Mouse (Mus musculus) liver, embryonic 13.5 days (tissue): Measurements from ENCODE around the gene Pold2. TPM values are rescaled to one million over a fixed set of nuclear protein-coding genes. Genes with fewer than 3 reads are reported as not detected.
A peak's percentile ranks its signal among the peaks of the same experiment; 100 is the strongest.

Experiments used
- ATAC-seq: fragments of 200-750 bp; cut with Nextera tagmentation; 2 replicates; pipeline ENCODE4 v1.8.0; 2017; ENCODE audit warnings: low read depth, mild to moderate bottlenecking, moderate number of reproducible peaks, moderate library complexity
- DNase-seq: peaks from one replicate; pipeline ENCODE4 v3.0.0; 2022
- H3K27ac ChIP-seq: fragments of 300-500 bp; sonication (generic); 2 replicates; pipeline ENCODE4 v1.5.1; 2015; ENCODE audit warnings: moderate library complexity, mild to moderate bottlenecking, inconsistent platforms
- H3K27me3 ChIP-seq: fragments of 300-500 bp; sonication (generic); 2 replicates; pipeline ENCODE4 v1.6.1; 2015; ENCODE audit warnings: mild to moderate bottlenecking, inconsistent platforms
- H3K36me3 ChIP-seq: fragments of 300-500 bp; sonication (generic); 2 replicates; pipeline ENCODE4 v1.6.1; 2015; ENCODE audit warnings: mild to moderate bottlenecking, inconsistent platforms
- H3K4me1 ChIP-seq: fragments of 300-500 bp; sonication (generic); replicated peaks from 2 replicates; pipeline ENCODE4 v1.6.1; 2015; ENCODE audit warnings: inconsistent platforms
- H3K4me2 ChIP-seq: fragments of 300-500 bp; sonication (generic); 2 replicates; pipeline ENCODE4 v1.6.1; 2015; ENCODE audit warnings: inconsistent platforms, mild to moderate bottlenecking, moderate library complexity
- H3K4me3 ChIP-seq: fragments of 300-500 bp; sonication (generic); replicated peaks from 2 replicates; pipeline ENCODE4 v1.5.1; 2015; ENCODE audit warnings: mild to moderate bottlenecking, inconsistent platforms
- H3K9ac ChIP-seq: fragments of 300-500 bp; sonication (generic); 2 replicates; pipeline ENCODE4 v1.6.1; 2015; ENCODE audit warnings: mild to moderate bottlenecking, inconsistent platforms
- H3K9me3 ChIP-seq: fragments of 300-500 bp; sonication (generic); replicated peaks from 2 replicates; pipeline ENCODE4 v1.6.1; 2016; ENCODE audit warnings: inconsistent platforms
- WGBS: fragments of 180-500 bp; shearing (Covaris S2); methylation state at CpG from one replicate; pipeline ENCODE4 v1.1.7; 2015; ENCODE audit not compliant: insufficient replicate concordance; 5-methylcytosine and 5-hydroxymethylcytosine counted together
- polyA plus RNA-seq: library from polyadenylated mRNA; unstranded; fragments of >200 nt; fragmentation: Nextera tagmentation; extraction: Ambion mirVana; gene quantifications from 2 replicates; pipeline ENCODE4 v1.2.1, GENCODE M21; 2015

Pold2 gene
- polyA plus RNA-seq, 1 experiment from 2014 or later, result 86.1 TPM

- Histone ChIP-seq H3K27ac (no peak overlapping the region), H3K9me3 (no peaks in the 10 kb centered on the region; the same call in 1 of the 2 replicates), H3K4me2 (no peak overlapping the region), H3K4me3 (no peak overlapping the region), H3K27me3 (no peaks in the 10 kb centered on the region), H3K4me1 (peaks cover 17% of the 10 kb centered on the region), H3K9ac (no peak overlapping the region), H3K36me3 (no peaks in the 10 kb centered on the region)
- DNase-seq (no peak), ATAC-seq (no peak)
- 70% methylated on average over 7 of the region's 7 CpGs for WGBS
These were observed 37.7 kb downstream of the Pold2 start for GRCm38 (mm10) chr11:5840346-5840745.

GRCm38 (mm10) chr11:5837251-5838246 lies 40.5 kb downstream of the Pold2 start, which contains the start of gene Polm:
Gene Polm, minus strand, starts transcription at chr11:5838016.
- peak within 1 kb of the TSS; percentile 78 for H3K27ac ChIP-seq
- peak within 1 kb of the TSS; percentile 81 for H3K4me3 ChIP-seq
- no peaks in the 10 kb centered on the region for H3K27me3 ChIP-seq
- H3K4me2 ChIP-seq, result peak within 1 kb of the TSS; percentile 97
- peaks cover 17% of the 10 kb centered on the region for H3K4me1 ChIP-seq
- peak; percentile 95 for DNase-seq
- no peaks in the 10 kb centered on the region; the same call in 1 of the 2 replicates for H3K9me3 ChIP-seq
- peak within 1 kb of the TSS; percentile 81 for H3K9ac ChIP-seq
- peak; percentile 96 for ATAC-seq
- under 1% methylated on average over 63 of the region's 63 CpGs for WGBS
- no peaks in the 10 kb centered on the region; the same call in none of the 2 replicates for H3K36me3 ChIP-seq

GRCm38 (mm10) chr11:5836126-5836525 lies 42.0 kb downstream of the Pold2 start:
- no peaks in the 10 kb centered on the region for H3K27me3 ChIP-seq
- H3K9ac ChIP-seq, result no peak overlapping the region
- DNase-seq (no peak), ATAC-seq (no peak)
- peak overlapping the region; percentile 97; the same call in 1 of the 2 replicates for H3K4me2 ChIP-seq
- H3K9me3 ChIP-seq, result no peaks in the 10 kb centered on the region
- no peak overlapping the region for H3K27ac ChIP-seq
- H3K36me3 ChIP-seq, result peaks cover 5% of the 10 kb centered on the region
- H3K4me1 ChIP-seq, result peaks cover 17% of the 10 kb centered on the region
- WGBS, result 77% methylated on average over 1 of the region's 1 CpGs
- no peak overlapping the region for H3K4me3 ChIP-seq

GRCm38 (mm10) chr11:5835057-5835456 lies 43.0 kb downstream of the Pold2 start:
- no peak overlapping the region for H3K4me3 ChIP-seq
- no peaks in the 10 kb centered on the region for H3K27me3 ChIP-seq
- ATAC-seq (no peak), DNase-seq (no peak)
- H3K4me1 ChIP-seq, result peaks cover 17% of the 10 kb centered on the region
- H3K36me3 ChIP-seq, result peaks cover 5% of the 10 kb centered on the region
- H3K4me2 ChIP-seq, result no peak overlapping the region
- WGBS, result 81% methylated on average over 7 of the region's 7 CpGs
- no peak overlapping the region for H3K9ac ChIP-seq
- no peaks in the 10 kb centered on the region for H3K9me3 ChIP-seq
- H3K27ac ChIP-seq, result no peak overlapping the region

GRCm38 (mm10) chr11:5834506-5834905 lies 43.6 kb downstream of the Pold2 start:
- no peak for ATAC-seq
- no peak overlapping the region for H3K9ac ChIP-seq
- peaks cover 22% of the 10 kb centered on the region for H3K4me1 ChIP-seq
- H3K27me3 ChIP-seq, result no peaks in the 10 kb centered on the region
- peaks cover 9% of the 10 kb centered on the region for H3K36me3 ChIP-seq
- WGBS, result 77% methylated on average over 9 of the region's 9 CpGs
- H3K4me2 ChIP-seq, result no peak overlapping the region
- no peaks in the 10 kb centered on the region for H3K9me3 ChIP-seq
- H3K27ac ChIP-seq, result no peak overlapping the region
- no peak overlapping the region for H3K4me3 ChIP-seq
- DNase-seq, result no peak

- no peak overlapping the region for H3K4me2 ChIP-seq
- H3K4me1 ChIP-seq, result peaks cover 11% of the 10 kb centered on the region
- H3K4me3 ChIP-seq, result no peak overlapping the region
- H3K9me3 ChIP-seq, result no peaks in the 10 kb centered on the region
- ATAC-seq (no peak), DNase-seq (no peak)
- 65% methylated on average over 12 of the region's 12 CpGs for WGBS
- H3K36me3 ChIP-seq, result peaks cover 24% of the 10 kb centered on the region
- H3K9ac ChIP-seq, result no peak overlapping the region
- no peak overlapping the region for H3K27ac ChIP-seq
- H3K27me3 ChIP-seq, result no peaks in the 10 kb centered on the region
These were observed 48.8 kb downstream of the Pold2 start for GRCm38 (mm10) chr11:5829327-5829726.

- Histone ChIP-seq H3K9ac (no peak overlapping the region), H3K36me3 (peaks cover 24% of the 10 kb centered on the region), H3K4me3 (no peak overlapping the region), H3K9me3 (no peaks in the 10 kb centered on the region), H3K4me2 (no peak overlapping the region), H3K27ac (no peak overlapping the region), H3K27me3 (no peaks in the 10 kb centered on the region), H3K4me1 (peaks cover 11% of the 10 kb centered on the region)
- WGBS, result 77% methylated on average over 11 of the region's 11 CpGs
- no peak for ATAC-seq
- DNase-seq, result no peak
These were observed 49.4 kb downstream of the Pold2 start for GRCm38 (mm10) chr11:5828509-5829191.

- Histone ChIP-seq H3K9me3 (no peaks in the 10 kb centered on the region), H3K4me3 (no peak overlapping the region), H3K27ac (no peak overlapping the region), H3K9ac (no peak overlapping the region), H3K4me1 (peaks cover 11% of the 10 kb centered on the region), H3K36me3 (peaks cover 24% of the 10 kb centered on the region), H3K27me3 (no peaks in the 10 kb centered on the region), H3K4me2 (no peak overlapping the region)
- DNase-seq (no peak), ATAC-seq (no peak)
- 67% methylated on average over 5 of the region's 5 CpGs for WGBS
These were observed 50.2 kb downstream of the Pold2 start for GRCm38 (mm10) chr11:5827931-5828330.

GRCm38 (mm10) chr11:5825432-5825831 lies 52.7 kb downstream of the Pold2 start:
- no peak overlapping the region for H3K4me2 ChIP-seq
- H3K9me3 ChIP-seq, result no peaks in the 10 kb centered on the region
- DNase-seq (no peak), ATAC-seq (no peak)
- no peak overlapping the region for H3K4me3 ChIP-seq
- peaks cover 11% of the 10 kb centered on the region for H3K4me1 ChIP-seq
- no peak overlapping the region for H3K27ac ChIP-seq
- no peak overlapping the region for H3K9ac ChIP-seq
- H3K27me3 ChIP-seq, result no peaks in the 10 kb centered on the region
- peaks cover 18% of the 10 kb centered on the region for H3K36me3 ChIP-seq
